Mouse (Mus musculus): ENCODE data around the gene Klk1b27. TPM values are rescaled to one million over a fixed set of nuclear protein-coding genes. Genes with fewer than 3 reads are reported as not detected.
A peak's percentile ranks its signal among the peaks of the same experiment; 100 is the strongest.
"Not testable (repeated sequence)": the region's sequence is repeated elsewhere in the genome, so short reads cannot be mapped to it uniquely, and the experiment has no call there.

Klk1b27 gene
- total RNA-seq (2021), result not detected
- long read RNA-seq, experiment 1, result 0 reads
- long read RNA-seq, experiment 2, result 0 reads

- H3K4me3 ChIP-seq; DNase-seq (ENCODE audit: extremely low spot score in 1 of 2, low spot score in 2 of 2); intact Hi-C loops (cut with DNase I); H3K27ac ChIP-seq: not testable (repeated sequence)
Observed at GRCm38 (mm10) chr7:44051990-44052389, at the start of gene Klk1b27. Gene Klk1b27, plus strand, starts transcription at chr7:44052290.

- no peak for TF ChIP-seq CTCF (IDR thresholded peaks at IDR 0.05)
- Histone ChIP-seq H3K4me3 (no peak overlapping the region), H3K27ac (no peak overlapping the region)
- intact Hi-C loops (cut with DNase I), result no loop called here
- DNase-seq (ENCODE audit: extremely low spot score in 1 of 2, low spot score in 2 of 2), result no peak
Observed at GRCm38 (mm10) chr7:44004847-44005246, 47.2 kb upstream of the Klk1b27 start.

GRCm38 (mm10) chr7:44011868-44012267, 40.2 kb upstream of the Klk1b27 start, which contains the start of gene Klk1b26:
Gene Klk1b26, plus strand, starts transcription at chr7:44012168.
- H3K27ac ChIP-seq; intact Hi-C loops (cut with DNase I); DNase-seq (ENCODE audit: extremely low spot score in 1 of 2, low spot score in 2 of 2); H3K4me3 ChIP-seq: not testable (repeated sequence)

GRCm38 (mm10) chr7:44014666-44015065, 37.4 kb upstream of the Klk1b27 start:
- peak in 1 of 2 experiments; percentile 18 for DNase-seq (ENCODE audit: extremely low spot score in 1 of 2, low spot score in 2 of 2)
- intact Hi-C loops (cut with DNase I), result not testable (repeated sequence)

GRCm38 (mm10) chr7:44015071-44015470, 37.0 kb upstream of the Klk1b27 start:
- Histone ChIP-seq H3K4me3 (no peak overlapping the region), H3K27ac (no peak overlapping the region)
- TF ChIP-seq CTCF (IDR thresholded peaks at IDR 0.05), result no peak
- DNase-seq (ENCODE audit: extremely low spot score in 1 of 2, low spot score in 2 of 2), result no peak
- intact Hi-C loops (cut with DNase I), result no loop called here

More at GRCm38 (mm10) chr7:44014666-44015065, 37.4 kb upstream of the Klk1b27 start:
- H3K4me3 ChIP-seq, H3K27ac ChIP-seq: not testable (repeated sequence)

- no peak overlapping the region for H3K4me3 ChIP-seq
- intact Hi-C loops (cut with DNase I), result no loop called here
Observed at GRCm38 (mm10) chr7:44072117-44072516, 20.0 kb downstream of the Klk1b27 start.

GRCm38 (mm10) chr7:44077703-44078102, 25.6 kb downstream of the Klk1b27 start:
- DNase-seq (ENCODE audit: extremely low spot score in 1 of 2, low spot score in 2 of 2), result no peak
- Histone ChIP-seq H3K27ac (no peak overlapping the region), H3K4me3 (no peak overlapping the region)
- TF ChIP-seq CTCF (IDR thresholded peaks at IDR 0.05), result no peak
- intact Hi-C loops (cut with DNase I), result no loop called here

More at GRCm38 (mm10) chr7:44072117-44072516, 20.0 kb downstream of the Klk1b27 start:
- DNase-seq (ENCODE audit: extremely low spot score in 1 of 2, low spot score in 2 of 2), result no peak
- TF ChIP-seq CTCF (IDR thresholded peaks at IDR 0.05), result no peak
- H3K27ac ChIP-seq, result no peak overlapping the region

GRCm38 (mm10) chr7:44096111-44096510, 44.0 kb downstream of the Klk1b27 start:
- no peak for TF ChIP-seq CTCF (IDR thresholded peaks at IDR 0.05)
- no peak overlapping the region for H3K27ac ChIP-seq
- H3K4me3 ChIP-seq, result no peak overlapping the region
- DNase-seq (ENCODE audit: extremely low spot score in 1 of 2, low spot score in 2 of 2), result no peak
- intact Hi-C loops (cut with DNase I), result no loop called here

GRCm38 (mm10) chr7:44102028-44102427, 49.9 kb downstream of the Klk1b27 start, which contains the start of gene Klk1b21:
Gene Klk1b21, plus strand, starts transcription at chr7:44102328.
- H3K4me3 ChIP-seq; intact Hi-C loops (cut with DNase I); H3K27ac ChIP-seq; DNase-seq (ENCODE audit: extremely low spot score in 1 of 2, low spot score in 2 of 2): not testable (repeated sequence)

Other genes with a start within 250 kb of the Klk1b27 start
- not detected for gene Klk7, start 241.0 kb upstream of the Klk1b27 start, total RNA-seq (2021)
- 1 to 10 TPM in 1 of 2 experiments, not detected in 1; 2.0 TPM for gene Klk6, start 227.8 kb upstream of the Klk1b27 start, total RNA-seq (2021)
- not detected for gene Klk5, start 210.3 kb upstream of the Klk1b27 start, total RNA-seq (2021)
- not detected for gene Klk4, start 171.1 kb upstream of the Klk1b27 start, total RNA-seq (2021)
- not detected for gene Klk15, start 118.5 kb upstream of the Klk1b27 start, total RNA-seq (2021)
- not detected for gene Klk1b8, start 101.6 kb upstream of the Klk1b27 start, total RNA-seq (2021)
- gene Klk1b1, start 85.5 kb upstream of the Klk1b27 start, total RNA-seq (2021), result not detected
- not detected for gene Klk1b9, start 76.2 kb upstream of the Klk1b27 start, total RNA-seq (2021)
- not detected for gene Klk1b11, start 56.4 kb upstream of the Klk1b27 start, total RNA-seq (2021)
- not detected for gene Klk1b26, start 40.1 kb upstream of the Klk1b27 start, total RNA-seq (2021)
- gene Klk1b21, start 50.0 kb downstream of the Klk1b27 start, total RNA-seq (2021), result not detected
- not detected for gene Klk1b22, start 60.4 kb downstream of the Klk1b27 start, total RNA-seq (2021)
- not detected for gene Klk1b16, start 84.5 kb downstream of the Klk1b27 start, total RNA-seq (2021)
- not detected for gene Klk1b24, start 135.9 kb downstream of the Klk1b27 start, total RNA-seq (2021)
- gene Klk1b3, start 145.9 kb downstream of the Klk1b27 start, total RNA-seq (2021), result not detected
- gene Klk1b4, start 155.1 kb downstream of the Klk1b27 start, total RNA-seq (2021), result not detected
- gene Klk1b5, start 163.7 kb downstream of the Klk1b27 start, total RNA-seq (2021), result not detected
- not detected for gene Klk1, start 173.1 kb downstream of the Klk1b27 start, total RNA-seq (2021)
- gene Gm36864, start 183.9 kb downstream of the Klk1b27 start, total RNA-seq (2021), result not detected
- 1 to 10 TPM; 1.2 to 1.3 TPM for gene 1700028J19Rik, start 194.4 kb downstream of the Klk1b27 start, total RNA-seq (2021)
- 10 to 100 TPM; 70.1 to 80.9 TPM for gene 2410002F23Rik, start 194.4 kb downstream of the Klk1b27 start, total RNA-seq (2021)
- gene Acp4, start 205.1 kb downstream of the Klk1b27 start, total RNA-seq (2021), result not detected
- gene Gm15517, start 209.2 kb downstream of the Klk1b27 start, total RNA-seq (2021), result not detected

Data from left cerebral cortex, adult 2 months (tissue).